ENCODE assay signal across 19 mouse cellular contexts in genomic region chr14:73895266-73895665, GRCm38 (mm10).
DNase-seq lines count a peak whose midpoint lies in the region; ATAC-seq and TF ChIP-seq lines count a peak whose summit lies in the region.
"Had no signal": no experiment of that assay in that cellular context is flagged by ENCODE, and none has a peak within 500 bp of the region (broad histone marks: within the 10 kb centered on the region; RNA-seq: fewer than 3 reads in every experiment).

No protein-coding gene starts in this region.

- DNase-seq in liver: peak; percentile 2
- no peak for DNase-seq in liver, postnatal 0 days
- peak; percentile 8 for DNase-seq in lung, postnatal 10 days
- no peak for DNase-seq in lung, postnatal 36 days
- DNase-seq in adrenal gland, postnatal 14 days: no peak
- no peak for DNase-seq in spleen, postnatal 14 days (ENCODE audit: low spot score in 2 of 2)
- DNase-seq: adrenal gland, adult 8-10 months; cerebellum, adult 11 months; cerebellum, adult 8-10 months; cerebellum, postnatal 14 days; forebrain, postnatal 0 days; gastrocnemius, adult 2 months; gastrocnemius, postnatal 25 days had no signal

- TF ChIP-seq CTCF in liver, postnatal 0 days (IDR thresholded peaks at IDR 0.05; ENCODE audit: low read depth): no peak

- ATAC-seq in liver, postnatal 0 days: no peak
- ATAC-seq in megakaryocyte-erythroid progenitor cell, adult 5-6 weeks (replicated peaks; ENCODE audit: low FRiP score, low TSS enrichment, poor library complexity, severe bottlenecking): peak; percentile 70
- ATAC-seq: forebrain, embryonic 13.5 days; forebrain, postnatal 0 days had no signal

- H3K4me2 ChIP-seq in liver, postnatal 0 days (ENCODE audit: low read depth, low read length): no peak overlapping the region
- H3K4me2 ChIP-seq: forebrain, embryonic 13.5 days; heart, embryonic 12.5 days; hindbrain, embryonic 15.5 days had no signal

- WGBS in liver, postnatal 0 days (ENCODE audit: insufficient replicate concordance): 49% methylated on average over 3 of the region's 3 CpGs

- no peak overlapping the region for H3K9ac ChIP-seq in liver, postnatal 0 days (replicated peaks)
- H3K9ac ChIP-seq: forebrain, embryonic 13.5 days; forebrain, postnatal 0 days; heart, embryonic 12.5 days; hindbrain, embryonic 15.5 days had no signal

- H3K27me3 ChIP-seq in liver, postnatal 0 days (ENCODE audit: insufficient read depth, low read length): no peaks in the 10 kb centered on the region
- H3K27me3 ChIP-seq: forebrain, embryonic 13.5 days; heart, embryonic 12.5 days; hindbrain, embryonic 15.5 days had no signal

- no peaks in the 10 kb centered on the region for H3K9me3 ChIP-seq in liver, postnatal 0 days (ENCODE audit: low read length)
- H3K9me3 ChIP-seq: embryonic facial prominence, embryonic 10.5 days; forebrain, embryonic 13.5 days; heart, embryonic 12.5 days; hindbrain, embryonic 10.5 days; hindbrain, embryonic 15.5 days had no signal

- H3K4me3 ChIP-seq in liver, postnatal 0 days (ENCODE audit: low read depth, low read length): no peak overlapping the region
- H3K4me3 ChIP-seq: embryonic facial prominence, embryonic 10.5 days; forebrain, embryonic 13.5 days; gastrocnemius, adult 2 months; heart, embryonic 12.5 days; hindbrain, embryonic 10.5 days; hindbrain, embryonic 15.5 days had no signal

- H3K27ac ChIP-seq in liver, postnatal 0 days (ENCODE audit: low read depth): no peak overlapping the region
- H3K27ac ChIP-seq: embryonic facial prominence, embryonic 10.5 days; forebrain, embryonic 13.5 days; gastrocnemius, adult 2 months; hindbrain, embryonic 10.5 days; hindbrain, embryonic 15.5 days had no signal

- TF ChIP-seq EP300 in liver, postnatal 0 days (IDR thresholded peaks at IDR 0.05; ENCODE audit: low read depth): no peak

- no peaks in the 10 kb centered on the region for H3K36me3 ChIP-seq in liver, postnatal 0 days (replicated peaks; ENCODE audit: insufficient read depth, low read length)
- H3K36me3 ChIP-seq: embryonic facial prominence, embryonic 10.5 days; heart, embryonic 12.5 days; hindbrain, embryonic 10.5 days; hindbrain, embryonic 15.5 days had no signal

- no peaks in the 10 kb centered on the region for H3K4me1 ChIP-seq in liver, postnatal 0 days (ENCODE audit: insufficient read depth)
- H3K4me1 ChIP-seq: embryonic facial prominence, embryonic 10.5 days; forebrain, embryonic 13.5 days; hindbrain, embryonic 10.5 days; hindbrain, embryonic 15.5 days had no signal

Comparison
In these comparisons a context has a peak if more than half of its experiments do, and no peak if none do; other contexts are left out.
1. DNase-seq: peak in liver (single experiment) and lung, postnatal 10 days (single experiment); none in liver, postnatal 0 days (single experiment), lung, postnatal 36 days (single experiment), adrenal gland, postnatal 14 days (single experiment) and spleen, postnatal 14 days (0 of 2).